Mouse (Mus musculus): Measurements from ENCODE around the gene Rasgrp3. TPM values are rescaled to one million over a fixed set of nuclear protein-coding genes. Genes with fewer than 3 reads are reported as not detected.

Gene Rasgrp3
- total and polyA plus RNA-seq, 2 experiments from 2014 or later, result 4.4 to 5.5 TPM

DNA sequence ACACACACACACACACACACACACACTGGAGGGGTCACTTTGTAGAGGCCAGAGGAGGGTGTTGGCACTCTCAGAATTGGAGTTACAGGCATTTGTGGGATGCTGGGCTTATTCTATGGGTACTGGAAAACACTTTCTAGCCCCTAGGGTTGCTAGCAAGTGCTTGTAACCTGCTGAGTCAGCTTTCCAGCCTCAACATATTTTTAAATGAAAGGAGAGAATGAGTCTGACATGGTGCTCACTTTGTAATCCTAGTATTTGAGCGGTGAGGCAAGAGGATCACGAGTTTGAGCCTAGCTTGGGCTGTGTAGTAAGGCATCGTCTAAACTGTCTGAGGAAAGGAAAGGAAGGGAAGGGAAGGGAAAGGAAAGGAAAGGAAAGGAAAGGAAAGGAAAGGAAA lies 825 bp upstream of the Rasgrp3 start:
- H3K36me3 ChIP-seq (ENCODE audit: insufficient read depth), result no peaks in the 10 kb centered on the region
- WGBS, result 77% methylated on average over 3 of the region's 3 CpGs
- ATAC-seq (no peak), DNase-seq (no peak)
- no peak overlapping the region for H3K4me2 ChIP-seq (ENCODE audit: low read depth)
- H3K27ac ChIP-seq (ENCODE audit: low read depth, low read length), result no peak overlapping the region
- no peak overlapping the region for H3K4me3 ChIP-seq (ENCODE audit: low read depth, low read length)
- TF ChIP-seq CTCF (IDR thresholded peaks at IDR 0.05; ENCODE audit: low read depth), result no peak
- no peak overlapping the region for H3K9ac ChIP-seq
- H3K27me3 ChIP-seq (ENCODE audit: insufficient read depth, low read length), result no peaks in the 10 kb centered on the region
- H3K4me1 ChIP-seq (ENCODE audit: insufficient read depth), result no peaks in the 10 kb centered on the region
- H3K9me3 ChIP-seq (ENCODE audit: low read length), result no peaks in the 10 kb centered on the region

GRCm38 (mm10) chr17:75436095-75436494 lies 399 bp downstream of the Rasgrp3 start:
- no peak for TF ChIP-seq CTCF (IDR thresholded peaks at IDR 0.05; ENCODE audit: low read depth)
- ATAC-seq (no peak), DNase-seq (no peak)
- Histone ChIP-seq H3K27me3 (ENCODE audit: insufficient read depth, low read length) (no peaks in the 10 kb centered on the region), H3K27ac (ENCODE audit: low read depth, low read length) (no peak overlapping the region), H3K36me3 (ENCODE audit: insufficient read depth) (no peaks in the 10 kb centered on the region), H3K9me3 (ENCODE audit: low read length) (no peaks in the 10 kb centered on the region), H3K4me1 (ENCODE audit: insufficient read depth) (no peaks in the 10 kb centered on the region), H3K4me3 (ENCODE audit: low read depth, low read length) (0 out of 2 replicates have a peak overlapping the region, but pooled peaks have one; percentile 3), H3K9ac (no peak overlapping the region), H3K4me2 (ENCODE audit: low read depth) (no peak overlapping the region)
- 86% methylated on average over 8 of the region's 8 CpGs for WGBS

- WGBS, result 90% methylated on average over 6 of the region's 6 CpGs
- no peaks in the 10 kb centered on the region for H3K36me3 ChIP-seq (ENCODE audit: insufficient read depth)
- no peaks in the 10 kb centered on the region for H3K9me3 ChIP-seq (ENCODE audit: low read length)
- DNase-seq, result no peak
- H3K4me3 ChIP-seq (ENCODE audit: low read depth, low read length), result peak overlapping the region; percentile 9; the same call in 1 of the 2 replicates
- TF ChIP-seq CTCF (IDR thresholded peaks at IDR 0.05; ENCODE audit: low read depth), result no peak
- H3K4me1 ChIP-seq (ENCODE audit: insufficient read depth), result no peaks in the 10 kb centered on the region
- no peak for ATAC-seq
- no peak overlapping the region for H3K27ac ChIP-seq (ENCODE audit: low read depth, low read length)
- H3K9ac ChIP-seq, result no peak overlapping the region
- no peaks in the 10 kb centered on the region for H3K27me3 ChIP-seq (ENCODE audit: insufficient read depth, low read length)
- no peak overlapping the region for H3K4me2 ChIP-seq (ENCODE audit: low read depth)
Observed at GRCm38 (mm10) chr17:75436819-75437218, 1.1 kb downstream of the Rasgrp3 start.

DNA sequence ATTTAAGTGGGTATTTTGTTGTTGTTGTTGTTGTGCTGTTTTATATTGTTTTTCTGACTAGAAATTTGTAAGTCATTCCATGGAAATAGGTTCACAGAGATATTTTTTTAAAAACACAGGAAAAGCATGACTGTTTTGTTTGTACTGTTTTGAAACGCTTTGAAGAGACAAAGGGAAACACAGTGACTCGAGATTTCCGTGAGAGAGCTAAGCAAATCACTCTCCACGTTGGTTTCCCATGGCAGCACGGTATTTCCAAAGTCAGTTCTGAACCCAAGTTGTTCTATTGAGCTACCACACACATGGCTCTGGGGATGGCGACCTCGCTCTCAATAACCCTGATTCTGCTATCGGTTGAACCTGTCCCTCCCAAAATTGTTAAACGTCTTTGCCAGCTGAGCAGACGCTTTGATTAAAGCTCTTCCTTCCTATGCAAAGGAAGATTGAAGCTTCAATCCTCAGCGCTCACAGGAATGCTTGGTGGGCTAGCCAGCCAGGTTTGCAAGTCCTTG lies 1.6 kb downstream of the Rasgrp3 start:
- H3K4me1 ChIP-seq (ENCODE audit: insufficient read depth), result no peaks in the 10 kb centered on the region
- no peak overlapping the region for H3K27ac ChIP-seq (ENCODE audit: low read depth, low read length)
- H3K9ac ChIP-seq, result no peak overlapping the region
- 74% methylated on average over 11 of the region's 11 CpGs for WGBS
- no peak overlapping the region for H3K4me3 ChIP-seq (ENCODE audit: low read depth, low read length)
- H3K4me2 ChIP-seq (ENCODE audit: low read depth), result no peak overlapping the region
- no peak for TF ChIP-seq CTCF (IDR thresholded peaks at IDR 0.05; ENCODE audit: low read depth)
- no peaks in the 10 kb centered on the region for H3K9me3 ChIP-seq (ENCODE audit: low read length)
- H3K27me3 ChIP-seq (ENCODE audit: insufficient read depth, low read length), result no peaks in the 10 kb centered on the region
- H3K36me3 ChIP-seq (ENCODE audit: insufficient read depth), result no peaks in the 10 kb centered on the region
- DNase-seq (no peak), ATAC-seq (no peak)

- DNase-seq (no peak), ATAC-seq (no peak)
- Histone ChIP-seq H3K4me2 (ENCODE audit: low read depth) (no peak overlapping the region), H3K27ac (ENCODE audit: low read depth, low read length) (no peak overlapping the region), H3K4me3 (ENCODE audit: low read depth, low read length) (no peak overlapping the region), H3K4me1 (ENCODE audit: insufficient read depth) (no peaks in the 10 kb centered on the region), H3K36me3 (ENCODE audit: insufficient read depth) (no peaks in the 10 kb centered on the region), H3K9ac (no peak overlapping the region), H3K9me3 (ENCODE audit: low read length) (no peaks in the 10 kb centered on the region), H3K27me3 (ENCODE audit: insufficient read depth, low read length) (no peaks in the 10 kb centered on the region)
- 80% methylated on average over 5 of the region's 5 CpGs for WGBS
- no peak for TF ChIP-seq CTCF (IDR thresholded peaks at IDR 0.05; ENCODE audit: low read depth)
Observed at GRCm38 (mm10) chr17:75438162-75438561, 2.5 kb downstream of the Rasgrp3 start.

GRCm38 (mm10) chr17:75439062-75439461 lies 3.4 kb downstream of the Rasgrp3 start:
- no peak for DNase-seq

GRCm38 (mm10) chr17:75440619-75441018 lies 4.9 kb downstream of the Rasgrp3 start:
- Histone ChIP-seq H3K4me2 (ENCODE audit: low read depth) (no peak overlapping the region), H3K27ac (ENCODE audit: low read depth, low read length) (no peak overlapping the region), H3K9ac (no peak overlapping the region), H3K36me3 (ENCODE audit: insufficient read depth) (no peaks in the 10 kb centered on the region), H3K27me3 (ENCODE audit: insufficient read depth, low read length) (no peaks in the 10 kb centered on the region), H3K4me3 (ENCODE audit: low read depth, low read length) (no peak overlapping the region), H3K9me3 (ENCODE audit: low read length) (no peaks in the 10 kb centered on the region), H3K4me1 (ENCODE audit: insufficient read depth) (no peaks in the 10 kb centered on the region)
- WGBS, result 50% methylated on average over 7 of the region's 7 CpGs
- TF ChIP-seq CTCF (IDR thresholded peaks at IDR 0.05; ENCODE audit: low read depth), result no peak
- ATAC-seq, result peak; percentile 56; the same call in 1 of the 2 replicates
- peak; percentile 7 for DNase-seq

More at GRCm38 (mm10) chr17:75439062-75439461, 3.4 kb downstream of the Rasgrp3 start:
- H3K4me3 ChIP-seq (ENCODE audit: low read depth, low read length), result no peak overlapping the region
- TF ChIP-seq CTCF (IDR thresholded peaks at IDR 0.05; ENCODE audit: low read depth), result no peak
- H3K36me3 ChIP-seq (ENCODE audit: insufficient read depth), result no peaks in the 10 kb centered on the region
- WGBS, result 78% methylated on average over 14 of the region's 14 CpGs
- no peaks in the 10 kb centered on the region for H3K27me3 ChIP-seq (ENCODE audit: insufficient read depth, low read length)
- ATAC-seq, result no peak
- no peak overlapping the region for H3K9ac ChIP-seq
- no peak overlapping the region for H3K27ac ChIP-seq (ENCODE audit: low read depth, low read length)
- H3K9me3 ChIP-seq (ENCODE audit: low read length), result no peaks in the 10 kb centered on the region
- H3K4me1 ChIP-seq (ENCODE audit: insufficient read depth), result no peaks in the 10 kb centered on the region
- H3K4me2 ChIP-seq (ENCODE audit: low read depth), result no peak overlapping the region

All from forebrain, postnatal 0 days (tissue).